Mouse (Mus musculus) liver, adult 2 months (tissue): ENCODE results near the gene Rab12.

Experiments
- CTCF ChIP-seq: fragments of 200-500 bp; IDR thresholded peaks from 2 replicates; pipeline ENCODE4 v1.5.1; 2011; ENCODE audit warnings: low read depth, low read length, control low read depth
- POLR2A ChIP-seq: fragments of 200-500 bp; IDR thresholded peaks from 2 replicates; pipeline ENCODE4 v1.6.1; 2011; ENCODE audit warnings: low read length, control low read depth; ENCODE audit not compliant: insufficient read depth; ENCODE audit errors: extremely low read depth

DNA sequence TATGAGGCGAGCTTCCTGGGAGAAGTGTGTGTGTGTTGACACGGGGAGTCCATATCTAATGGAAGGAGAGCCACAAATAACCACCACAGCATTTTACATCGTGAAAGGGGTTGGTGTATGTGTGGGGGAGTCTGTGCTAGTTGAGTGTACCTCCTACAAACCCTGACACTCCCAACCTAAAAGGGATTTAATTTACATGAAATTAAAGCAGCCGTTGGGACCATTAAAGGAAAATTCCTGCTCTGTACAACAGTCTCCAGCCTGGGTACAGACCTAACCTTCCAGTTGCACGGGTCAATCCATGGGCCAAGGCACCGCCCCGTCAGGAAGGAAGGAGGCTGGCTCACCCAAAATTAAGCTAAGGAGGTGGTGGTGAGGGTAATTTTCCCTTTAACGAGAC is 49.5 kb downstream of the Rab12 start:
- no peak for TF ChIP-seq CTCF
- TF ChIP-seq POLR2A = no peak
